Mouse (Mus musculus) natural killer cell, adult 2 months (primary cell): ENCODE measurements around the gene Sirt1.
A peak's percentile ranks its signal among the peaks of the same experiment; 100 is the strongest.

Experiments
- DNase-seq, 2 experiments: peaks; one replicate each; pipeline ENCODE4 v3.0.0; 2022; ENCODE audit warnings: low spot score in 2 of 2

Sirt1 gene

GRCm38 (mm10) chr10:63327091-63327490, 54.4 kb downstream of the Sirt1 start:
- DNase-seq: no peak

GRCm38 (mm10) chr10:63313726-63314125, 67.8 kb downstream of the Sirt1 start:
- DNase-seq: no peak

GRCm38 (mm10) chr10:63308582-63309366, 72.7 kb downstream of the Sirt1 start:
- peak; percentile 67 to 77 for DNase-seq

- no peak for DNase-seq
Measured at GRCm38 (mm10) chr10:63302356-63302755, 79.1 kb downstream of the Sirt1 start.

- no peak for DNase-seq
Measured at GRCm38 (mm10) chr10:63282846-63283245, 98.7 kb downstream of the Sirt1 start.

- no peak for DNase-seq
Measured at GRCm38 (mm10) chr10:63282417-63282816, 99.1 kb downstream of the Sirt1 start.

GRCm38 (mm10) chr10:63279851-63280250, 101.7 kb downstream of the Sirt1 start:
- DNase-seq: no peak

GRCm38 (mm10) chr10:63277010-63277409, 104.5 kb downstream of the Sirt1 start:
- no peak for DNase-seq

- no peak for DNase-seq
Measured at GRCm38 (mm10) chr10:63272868-63273267, 108.6 kb downstream of the Sirt1 start.

GRCm38 (mm10) chr10:63272401-63272800, 109.1 kb downstream of the Sirt1 start:
- DNase-seq: no peak
